Mouse (Mus musculus): ENCODE data around the gene Nadk.

- TF ChIP-seq POLR2A (IDR thresholded peaks at IDR 0.05; ENCODE audit: low read depth, low read length) = no peak
- no peak for TF ChIP-seq CTCF (IDR thresholded peaks at IDR 0.05; ENCODE audit: extremely low read depth, insufficient read depth, insufficient read length, insufficient replicate concordance)
Observed at GRCm38 (mm10) chr4:155591012-155591719, 29.0 kb downstream of the Nadk start.
